Mouse (Mus musculus) neural tube, embryonic 14.5 days (tissue): ENCODE data around the gene Tmprss7. TPM values are rescaled to one million over a fixed set of nuclear protein-coding genes. Genes with fewer than 3 reads are reported as not detected.

Experiments
- polyA plus RNA-seq: library from polyadenylated mRNA; unstranded; fragments of >200 nt; fragmentation: Nextera tagmentation; extraction: Ambion mirVana; gene quantifications from 2 replicates; pipeline ENCODE4 v1.2.1, GENCODE M21; 2014

The Tmprss7 gene
- polyA plus RNA-seq, 1 experiment from 2014 or later: 0.68 TPM

Other genes with a start within 250 kb of the Tmprss7 start
- not detected in 2 replicates for gene Gm609, start 200.7 kb downstream of the Tmprss7 start, polyA plus RNA-seq
- not detected in 2 replicates for gene Gm17783, start 161.6 kb downstream of the Tmprss7 start, polyA plus RNA-seq
- not detected in 2 replicates for gene Slc9c1, start 158.3 kb downstream of the Tmprss7 start, polyA plus RNA-seq
- gene Gcsam, start 83.3 kb downstream of the Tmprss7 start, polyA plus RNA-seq: not detected in 2 replicates
- 0.12 TPM in 1 of 2 replicates, not detected in the other for gene BC016579, start 39.6 kb downstream of the Tmprss7 start, polyA plus RNA-seq
- 610 and 624 TPM in 2 replicates for gene Tagln3, start 30.9 kb upstream of the Tmprss7 start, polyA plus RNA-seq
- 39.5 and 40.7 TPM in 2 replicates for gene Abhd10, start 49.3 kb upstream of the Tmprss7 start, polyA plus RNA-seq